Mouse (Mus musculus): ENCODE results near the gene Cfd. TPM values are rescaled to one million over a fixed set of nuclear protein-coding genes. Genes with fewer than 3 reads are reported as not detected.

Gene Cfd
- polyA plus RNA-seq, 1 experiment from 2014 or later = not detected

DNA sequence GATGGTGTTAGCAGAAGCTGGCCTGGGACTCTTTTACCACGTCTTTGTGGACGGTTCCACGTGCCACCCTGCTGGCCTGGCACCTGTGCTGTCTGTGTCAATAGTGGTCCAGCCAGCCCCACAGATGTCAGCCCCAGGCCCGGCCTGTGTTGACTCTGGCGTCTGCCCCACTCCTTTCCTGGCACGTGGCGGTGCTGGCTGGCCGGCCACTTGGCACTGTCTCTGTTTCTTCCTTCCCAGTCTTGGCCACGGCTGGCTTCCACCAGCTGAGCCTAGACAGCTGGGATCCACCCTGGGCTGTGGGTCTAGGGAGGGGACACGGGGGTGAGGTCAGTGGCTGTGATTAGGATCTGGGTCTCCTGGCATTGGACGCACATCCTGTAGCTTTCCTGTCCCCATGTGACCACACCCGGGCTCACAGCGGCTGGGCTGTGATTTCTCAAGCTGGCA lies 43.6 kb downstream of the Cfd start:
- H3K4me1 ChIP-seq = peaks cover 41% of the 10 kb centered on the region
- no peak overlapping the region for H3K9ac ChIP-seq
- peaks cover 6% of the 10 kb centered on the region; the same call in 1 of the 2 replicates for H3K36me3 ChIP-seq (replicated peaks)
- no peaks in the 10 kb centered on the region for H3K9me3 ChIP-seq
- H3K27ac ChIP-seq = 0 out of 2 replicates have a peak overlapping the region, but pooled peaks have one; percentile 42
- no peak overlapping the region for H3K4me2 ChIP-seq
- no peaks in the 10 kb centered on the region for H3K27me3 ChIP-seq (replicated peaks)
- peak; percentile 20; the same call in 1 of the 2 replicates for ATAC-seq (replicated peaks)
- H3K4me3 ChIP-seq = no peak overlapping the region
- WGBS = 71% methylated on average over 13 of the region's 13 CpGs

DNA sequence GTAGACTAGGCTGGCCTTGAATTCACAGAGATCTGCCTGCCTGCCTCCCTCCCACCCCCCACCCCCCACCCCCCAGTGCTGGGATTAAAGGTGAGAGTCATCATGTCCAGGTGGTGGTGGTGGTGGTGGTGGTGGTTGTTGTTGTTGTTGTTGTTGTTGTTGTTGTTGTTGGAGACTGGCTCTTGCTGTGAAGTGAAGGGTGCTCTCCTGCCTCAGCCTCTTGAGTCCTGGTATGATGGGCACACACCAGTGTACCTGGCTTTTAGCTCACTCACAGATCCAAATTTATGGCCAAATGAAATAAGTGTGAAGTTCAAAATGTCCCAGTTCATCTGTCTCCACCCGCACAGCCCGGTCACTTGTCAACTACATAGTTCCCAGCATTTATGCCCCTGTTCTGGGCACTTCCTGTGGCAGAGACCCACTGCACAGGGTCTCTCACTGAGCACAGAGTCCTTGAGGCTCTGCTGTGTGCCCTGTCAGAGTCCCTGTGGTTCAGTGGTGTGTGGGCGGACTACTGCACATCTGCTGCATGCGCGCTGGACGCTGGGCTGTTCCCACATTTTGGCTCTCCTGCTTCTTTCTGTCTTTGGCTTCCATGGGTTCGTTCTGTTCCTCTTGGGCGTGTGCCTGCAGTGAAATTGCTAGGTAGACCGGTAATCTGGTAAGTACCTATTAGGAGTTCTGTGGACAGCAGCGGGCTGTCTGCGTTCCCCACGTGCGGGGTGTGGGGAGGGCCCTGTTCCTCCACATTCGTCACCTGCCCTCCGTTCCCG lies 44.3 kb downstream of the Cfd start:
- Histone ChIP-seq H3K36me3 (replicated peaks) (peaks cover 6% of the 10 kb centered on the region; the same call in 1 of the 2 replicates), H3K4me3 (no peak overlapping the region), H3K4me1 (peaks cover 34% of the 10 kb centered on the region), H3K27me3 (replicated peaks) (no peaks in the 10 kb centered on the region), H3K9ac (no peak overlapping the region), H3K9me3 (no peaks in the 10 kb centered on the region), H3K4me2 (no peak overlapping the region), H3K27ac (0 out of 2 replicates have a peak overlapping the region, but pooled peaks have one; percentile 14)
- 90% methylated on average over 16 of the region's 16 CpGs for WGBS
- no peak for ATAC-seq (replicated peaks)

- Histone ChIP-seq H3K4me1 (peaks cover 34% of the 10 kb centered on the region), H3K27ac (0 out of 2 replicates have a peak overlapping the region, but pooled peaks have one; percentile 12), H3K4me2 (no peak overlapping the region), H3K27me3 (replicated peaks) (no peaks in the 10 kb centered on the region), H3K9ac (no peak overlapping the region), H3K4me3 (no peak overlapping the region), H3K36me3 (replicated peaks) (peaks cover 1% of the 10 kb centered on the region; the same call in 1 of the 2 replicates), H3K9me3 (no peaks in the 10 kb centered on the region)
- WGBS = 73% methylated on average over 10 of the region's 10 CpGs
- ATAC-seq (replicated peaks) = no peak
Measured at GRCm38 (mm10) chr10:79936284-79936910, 45.7 kb downstream of the Cfd start.

DNA sequence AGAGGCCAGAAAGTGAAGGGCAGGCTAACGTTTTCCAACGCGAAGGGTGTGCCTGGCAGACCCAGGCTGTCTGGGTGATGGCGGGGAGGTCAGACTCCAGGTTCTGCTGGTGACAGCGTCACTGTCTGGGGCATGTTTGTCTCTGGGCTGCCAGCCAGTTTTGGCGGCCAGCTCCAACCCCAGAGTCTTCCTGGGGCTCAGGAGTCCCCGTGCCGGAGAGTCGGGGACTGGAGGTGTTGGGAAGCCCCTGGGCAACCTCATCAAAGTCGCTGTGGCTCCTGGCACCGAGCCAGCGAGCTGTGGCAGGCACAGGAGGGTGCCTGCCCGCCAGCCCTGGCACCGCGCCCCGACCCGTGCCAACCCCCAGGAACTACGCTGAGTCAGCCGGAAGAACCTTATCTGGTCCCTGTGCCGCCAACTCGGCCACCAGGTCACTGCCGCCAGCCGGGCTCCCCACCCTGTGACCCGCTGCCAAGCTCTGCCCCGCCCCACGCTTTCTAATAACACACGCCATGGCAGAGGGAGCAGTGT lies 46.3 kb downstream of the Cfd start:
- ATAC-seq (replicated peaks) = no peak

DNA sequence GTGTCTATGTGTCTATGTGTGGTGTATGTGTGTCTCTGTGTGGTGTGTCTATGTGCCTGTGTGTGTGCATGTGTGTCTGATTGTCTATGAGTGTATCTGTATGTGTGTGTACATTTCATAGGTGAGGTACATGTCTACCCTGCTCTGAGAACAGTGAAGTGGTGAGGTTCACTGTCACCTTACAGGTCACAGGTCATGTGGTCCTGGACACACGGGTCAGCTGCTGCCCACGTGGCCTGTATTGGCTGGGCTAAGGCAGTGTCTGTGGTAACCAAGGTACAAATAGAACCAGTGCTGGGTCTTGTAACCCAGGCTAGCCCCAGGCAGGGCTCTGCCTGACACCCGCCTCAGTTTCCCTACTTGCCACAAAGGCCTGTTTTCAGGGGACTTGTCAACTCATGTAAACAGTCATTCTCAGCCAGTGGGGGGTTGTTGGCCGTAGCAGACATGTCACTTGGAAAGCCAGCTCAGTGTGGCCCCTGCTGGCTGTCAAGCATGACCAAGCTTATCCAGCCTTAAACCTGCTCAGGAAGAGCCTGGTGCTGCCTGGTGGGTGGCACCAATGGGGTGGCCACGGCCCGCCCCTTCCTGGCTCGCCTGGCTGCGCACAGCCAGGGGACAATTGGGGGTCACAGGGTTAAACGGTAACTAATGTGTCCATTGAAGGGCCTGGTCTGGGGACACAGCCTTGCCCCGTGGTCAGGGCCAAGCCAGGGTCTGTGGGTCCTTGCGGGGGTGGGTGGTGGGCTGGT lies 47.3 kb downstream of the Cfd start:
- 49% methylated on average over 11 of the region's 11 CpGs for WGBS
- Histone ChIP-seq H3K9ac (no peak overlapping the region), H3K4me1 (peaks cover 26% of the 10 kb centered on the region), H3K4me2 (no peak overlapping the region), H3K27ac (no peak overlapping the region), H3K27me3 (replicated peaks) (no peaks in the 10 kb centered on the region), H3K9me3 (no peaks in the 10 kb centered on the region), H3K4me3 (no peak overlapping the region), H3K36me3 (replicated peaks) (no peaks in the 10 kb centered on the region; the same call in 1 of the 2 replicates)
- no peak for ATAC-seq (replicated peaks)

More for the DNA sequence above, 46.3 kb downstream of the Cfd start:
- H3K9ac ChIP-seq = no peak overlapping the region
- H3K4me2 ChIP-seq = no peak overlapping the region
- no peaks in the 10 kb centered on the region for H3K9me3 ChIP-seq
- 0 out of 2 replicates have a peak overlapping the region, but pooled peaks have one; percentile 12 for H3K27ac ChIP-seq
- H3K27me3 ChIP-seq (replicated peaks) = no peaks in the 10 kb centered on the region
- 60% methylated on average over 27 of the region's 27 CpGs for WGBS
- H3K4me1 ChIP-seq = peaks cover 34% of the 10 kb centered on the region
- no peaks in the 10 kb centered on the region; the same call in 1 of the 2 replicates for H3K36me3 ChIP-seq (replicated peaks)
- H3K4me3 ChIP-seq = no peak overlapping the region

DNA sequence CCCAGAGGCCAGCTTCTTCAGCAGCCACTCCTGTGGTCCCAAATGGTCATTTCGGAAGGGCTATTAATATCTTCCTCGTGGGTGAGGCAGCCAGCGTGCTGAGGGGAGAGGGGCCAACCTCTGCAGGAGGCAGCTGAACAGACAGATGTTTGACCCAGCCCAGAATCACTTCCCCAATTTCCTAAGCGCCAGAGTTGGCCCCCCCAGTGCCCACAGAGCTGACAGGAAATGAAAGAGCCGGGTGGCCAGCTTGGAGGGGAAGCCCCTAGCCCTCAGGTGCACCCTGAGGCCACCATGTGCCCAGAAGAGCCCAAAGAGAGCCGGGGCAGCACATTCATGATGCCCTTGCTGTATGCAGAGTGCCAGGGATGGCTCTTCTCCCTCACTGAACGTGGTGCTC lies 50.1 kb downstream of the Cfd start:
- Histone ChIP-seq H3K4me3 (no peak overlapping the region), H3K4me2 (no peak overlapping the region), H3K27me3 (replicated peaks) (no peaks in the 10 kb centered on the region), H3K9me3 (no peaks in the 10 kb centered on the region), H3K4me1 (peaks cover 16% of the 10 kb centered on the region), H3K36me3 (replicated peaks) (no peaks in the 10 kb centered on the region), H3K9ac (no peak overlapping the region), H3K27ac (no peak overlapping the region)
- WGBS = 75% methylated on average over 7 of the region's 7 CpGs
- no peak for ATAC-seq (replicated peaks)

Small RNA genes within 50 kb of the gene (microRNA-seq; reads per million reads assigned to microRNA genes)
- gene Mir6910 = not detected

Other genes starting within 250 kb of the Cfd start
- gene Odf3l2, start 245.1 kb upstream of the Cfd start, polyA plus RNA-seq (2015; fragmentation: Nextera tagmentation; extraction: Ambion mirVana) = 0.41 and 0.44 TPM in 2 replicates
- gene Madcam1, start 226.3 kb upstream of the Cfd start, polyA plus RNA-seq (2015; fragmentation: Nextera tagmentation; extraction: Ambion mirVana) = 0.79 and 1.1 TPM in 2 replicates
- gene Tpgs1, start 221.5 kb upstream of the Cfd start, polyA plus RNA-seq (2015; fragmentation: Nextera tagmentation; extraction: Ambion mirVana) = 99.8 and 105 TPM in 2 replicates
- gene Cdc34, start 208.7 kb upstream of the Cfd start, polyA plus RNA-seq (2015; fragmentation: Nextera tagmentation; extraction: Ambion mirVana) = 88.8 and 91.6 TPM in 2 replicates
- 1.7 and 2.2 TPM in 2 replicates for gene Gzmm, start 201.8 kb upstream of the Cfd start, polyA plus RNA-seq (2015; fragmentation: Nextera tagmentation; extraction: Ambion mirVana)
- gene Bsg, start 186.4 kb upstream of the Cfd start, polyA plus RNA-seq (2015; fragmentation: Nextera tagmentation; extraction: Ambion mirVana) = 819 and 876 TPM in 2 replicates
- 1.3 and 1.7 TPM in 2 replicates for gene Hcn2, start 174.2 kb upstream of the Cfd start, polyA plus RNA-seq (2015; fragmentation: Nextera tagmentation; extraction: Ambion mirVana)
- gene Polrmt, start 144.3 kb upstream of the Cfd start, polyA plus RNA-seq (2015; fragmentation: Nextera tagmentation; extraction: Ambion mirVana) = 48.3 and 50.6 TPM in 2 replicates
- gene Fgf22, start 135.8 kb upstream of the Cfd start, polyA plus RNA-seq (2015; fragmentation: Nextera tagmentation; extraction: Ambion mirVana) = 1.4 and 1.6 TPM in 2 replicates
- 109 and 117 TPM in 2 replicates for gene Rnf126, start 123.9 kb upstream of the Cfd start, polyA plus RNA-seq (2015; fragmentation: Nextera tagmentation; extraction: Ambion mirVana)
- 1.9 and 2.0 TPM in 2 replicates for gene Fstl3, start 113.6 kb upstream of the Cfd start, polyA plus RNA-seq (2015; fragmentation: Nextera tagmentation; extraction: Ambion mirVana)
- gene Prss57, start 99.9 kb upstream of the Cfd start, polyA plus RNA-seq (2015; fragmentation: Nextera tagmentation; extraction: Ambion mirVana) = 0.17 TPM in 1 of 2 replicates, not detected in the other
- 337 and 348 TPM in 2 replicates for gene Palm, start 97.3 kb upstream of the Cfd start, polyA plus RNA-seq (2015; fragmentation: Nextera tagmentation; extraction: Ambion mirVana)
- gene Misp, start 69.9 kb upstream of the Cfd start, polyA plus RNA-seq (2015; fragmentation: Nextera tagmentation; extraction: Ambion mirVana) = 0.23 and 0.85 TPM in 2 replicates
- 72.7 and 79.4 TPM in 2 replicates for gene Ptbp1, start 36.4 kb upstream of the Cfd start, polyA plus RNA-seq (2015; fragmentation: Nextera tagmentation; extraction: Ambion mirVana)
- 12.2 and 13.3 TPM in 2 replicates for gene Prtn3, start 16.4 kb upstream of the Cfd start, polyA plus RNA-seq (2015; fragmentation: Nextera tagmentation; extraction: Ambion mirVana)
- gene Plppr3, start 16.2 kb upstream of the Cfd start, polyA plus RNA-seq (2015; fragmentation: Nextera tagmentation; extraction: Ambion mirVana) = 496 and 503 TPM in 2 replicates
- 1.2 TPM in 1 of 2 replicates, not detected in the other for gene Elane, start 4.6 kb upstream of the Cfd start, polyA plus RNA-seq (2015; fragmentation: Nextera tagmentation; extraction: Ambion mirVana)
- gene Med16, start 18.1 kb downstream of the Cfd start, polyA plus RNA-seq (2015; fragmentation: Nextera tagmentation; extraction: Ambion mirVana) = 64.5 and 66.5 TPM in 2 replicates
- gene Gm26602, start 20.0 kb downstream of the Cfd start, polyA plus RNA-seq (2015; fragmentation: Nextera tagmentation; extraction: Ambion mirVana) = not detected in 2 replicates
- gene Kiss1r, start 26.1 kb downstream of the Cfd start, polyA plus RNA-seq (2015; fragmentation: Nextera tagmentation; extraction: Ambion mirVana) = 3.1 and 3.3 TPM in 2 replicates
- gene R3hdm4, start 30.4 kb downstream of the Cfd start, polyA plus RNA-seq (2015; fragmentation: Nextera tagmentation; extraction: Ambion mirVana) = 292 and 296 TPM in 2 replicates
- 2.9 and 4.7 TPM in 2 replicates for gene Arid3a, start 36.2 kb downstream of the Cfd start, polyA plus RNA-seq (2015; fragmentation: Nextera tagmentation; extraction: Ambion mirVana)
- 87.3 and 87.5 TPM in 2 replicates for gene Wdr18, start 69.3 kb downstream of the Cfd start, polyA plus RNA-seq (2015; fragmentation: Nextera tagmentation; extraction: Ambion mirVana)
- gene Grin3b, start 79.9 kb downstream of the Cfd start, polyA plus RNA-seq (2015; fragmentation: Nextera tagmentation; extraction: Ambion mirVana) = 0.34 and 0.66 TPM in 2 replicates
- gene Tmem259, start 93.5 kb downstream of the Cfd start, polyA plus RNA-seq (2015; fragmentation: Nextera tagmentation; extraction: Ambion mirVana) = 24.3 and 28.3 TPM in 2 replicates
- 28.6 and 34.4 TPM in 2 replicates for gene Cnn2, start 97.7 kb downstream of the Cfd start, polyA plus RNA-seq (2015; fragmentation: Nextera tagmentation; extraction: Ambion mirVana)
- gene Abca7, start 105.6 kb downstream of the Cfd start, polyA plus RNA-seq (2015; fragmentation: Nextera tagmentation; extraction: Ambion mirVana) = 4.4 and 4.8 TPM in 2 replicates
- gene Arhgap45, start 125.8 kb downstream of the Cfd start, polyA plus RNA-seq (2015; fragmentation: Nextera tagmentation; extraction: Ambion mirVana) = 1.9 and 2.2 TPM in 2 replicates
- gene Polr2e, start 148.9 kb downstream of the Cfd start, polyA plus RNA-seq (2015; fragmentation: Nextera tagmentation; extraction: Ambion mirVana) = 132 and 148 TPM in 2 replicates
- 522 and 546 TPM in 2 replicates for gene Gpx4, start 156.3 kb downstream of the Cfd start, polyA plus RNA-seq (2015; fragmentation: Nextera tagmentation; extraction: Ambion mirVana)
- gene Sbno2, start 214.7 kb downstream of the Cfd start, polyA plus RNA-seq (2015; fragmentation: Nextera tagmentation; extraction: Ambion mirVana) = 13.8 and 16.8 TPM in 2 replicates
- gene Stk11, start 224.9 kb downstream of the Cfd start, polyA plus RNA-seq (2015; fragmentation: Nextera tagmentation; extraction: Ambion mirVana) = 19.6 and 20.5 TPM in 2 replicates
- 444 and 468 TPM in 2 replicates for gene Atp5d, start 247.8 kb downstream of the Cfd start, polyA plus RNA-seq (2015; fragmentation: Nextera tagmentation; extraction: Ambion mirVana)
- gene Cbarp, start 250.0 kb downstream of the Cfd start, polyA plus RNA-seq (2015; fragmentation: Nextera tagmentation; extraction: Ambion mirVana) = 65.7 and 66.9 TPM in 2 replicates

All from midbrain, embryonic 15.5 days (tissue).